Mouse (Mus musculus) limb, embryonic 11.5 days (tissue): ENCODE results near the gene Vmn1r125. TPM values are rescaled to one million over a fixed set of nuclear protein-coding genes. Genes with fewer than 3 reads are reported as not detected.
"Not testable (repeated sequence)": the region's sequence is repeated elsewhere in the genome, so short reads cannot be mapped to it uniquely, and the experiment has no call there.

Experiments used
- ATAC-seq: fragments of 200-750 bp; cut with Nextera tagmentation; 2 replicates; pipeline ENCODE4 v1.8.0; 2017; ENCODE audit warnings: low read depth; ENCODE audit not compliant: insufficient number of reproducible peaks, low FRiP score, low TSS enrichment
- DNase-seq: peaks from one replicate; pipeline ENCODE4 v3.0.0-alpha.2; 2015; ENCODE audit warnings: low spot score
- H3K27ac ChIP-seq: fragments of 300-500 bp; sonication (generic); replicated peaks from 2 replicates; pipeline ENCODE4 v1.5.1; 2014; ENCODE audit warnings: low read depth, mild to moderate bottlenecking, low read length
- H3K27me3 ChIP-seq: fragments of 300-500 bp; sonication (generic); 2 replicates; pipeline ENCODE4 v1.6.1; 2014; ENCODE audit warnings: mild to moderate bottlenecking, low read length, mixed read lengths; ENCODE audit not compliant: control insufficient read depth, insufficient read depth
- H3K36me3 ChIP-seq: fragments of 300-500 bp; sonication (generic); 2 replicates; pipeline ENCODE4 v1.6.1; 2014; ENCODE audit warnings: mild to moderate bottlenecking, low read length, moderate library complexity, mixed read lengths; ENCODE audit not compliant: control insufficient read depth, insufficient read depth
- H3K4me1 ChIP-seq: fragments of 300-500 bp; sonication (generic); 2 replicates; pipeline ENCODE4 v1.6.1; 2014; ENCODE audit warnings: low read length, mixed read lengths; ENCODE audit not compliant: control insufficient read depth, insufficient read depth
- H3K4me2 ChIP-seq: fragments of 300-500 bp; sonication (generic); 2 replicates; pipeline ENCODE4 v1.6.1; 2014; ENCODE audit warnings: low read depth, mild to moderate bottlenecking, moderate library complexity; ENCODE audit not compliant: severe bottlenecking
- H3K4me3 ChIP-seq: fragments of 300-500 bp; sonication (generic); 2 replicates; pipeline ENCODE4 v1.5.1; 2014; ENCODE audit warnings: low read depth, low read length
- H3K9ac ChIP-seq: fragments of 300-500 bp; sonication (generic); 2 replicates; pipeline ENCODE4 v1.6.1; 2014; ENCODE audit warnings: mild to moderate bottlenecking, low read length
- H3K9me3 ChIP-seq: fragments of 300-500 bp; sonication (generic); 2 replicates; pipeline ENCODE4 v1.6.1; 2016; ENCODE audit warnings: low read length; ENCODE audit not compliant: control insufficient read depth
- WGBS: fragments of 180-500 bp; shearing (Covaris S2); extraction: QIAGEN DNeasy Blood & Tissue Kit; methylation state at CpG from one replicate; pipeline ENCODE4 v1.1.7; 2014; 5-methylcytosine and 5-hydroxymethylcytosine counted together
- polyA plus RNA-seq: library from polyadenylated mRNA; unstranded; fragments of >200 nt; fragmentation: Nextera tagmentation; extraction: Ambion mirVana; gene quantifications from 2 replicates; pipeline ENCODE4 v1.2.1, GENCODE M21; 2014

Vmn1r125 gene
- not detected in 2 replicates for polyA plus RNA-seq

GRCm38 (mm10) chr7:21271879-21272278 lies at the start of gene Vmn1r125:
Gene Vmn1r125 (plus strand): TSS chr7:21272179.
- H3K4me2 ChIP-seq, ATAC-seq: not testable (repeated sequence)

GRCm38 (mm10) chr7:21260517-21260916 lies 11.5 kb upstream of the Vmn1r125 start, which contains the start of gene Vmn1r124:
Gene Vmn1r124 (minus strand): TSS chr7:21260617.
- H3K9ac ChIP-seq, DNase-seq: not testable (repeated sequence)

More at GRCm38 (mm10) chr7:21271879-21272278, at the start of gene Vmn1r125:
- not testable (repeated sequence) for H3K27me3 ChIP-seq, H3K4me1 ChIP-seq, H3K36me3 ChIP-seq, H3K9ac ChIP-seq, H3K27ac ChIP-seq, DNase-seq, H3K4me3 ChIP-seq, H3K9me3 ChIP-seq
- WGBS = 77% methylated on average over 3 of the region's 3 CpGs

GRCm38 (mm10) chr7:21301367-21301766 lies 29.4 kb downstream of the Vmn1r125 start, which contains the start of gene Vmn1r126:
Gene Vmn1r126 (minus strand): TSS chr7:21301467.
- not testable (repeated sequence) for DNase-seq, H3K4me3 ChIP-seq, H3K9me3 ChIP-seq, H3K9ac ChIP-seq, H3K27ac ChIP-seq, H3K4me1 ChIP-seq, H3K27me3 ChIP-seq, H3K4me2 ChIP-seq, H3K36me3 ChIP-seq, ATAC-seq
- no CpG with 5 or more reads among the region's 5 CpGs for WGBS

More at GRCm38 (mm10) chr7:21260517-21260916, 11.5 kb upstream of the Vmn1r125 start, which contains the start of gene Vmn1r124:
- H3K36me3 ChIP-seq, H3K9me3 ChIP-seq, H3K4me3 ChIP-seq, ATAC-seq, H3K27ac ChIP-seq, H3K4me1 ChIP-seq, H3K27me3 ChIP-seq, H3K4me2 ChIP-seq: not testable (repeated sequence)
- WGBS = 67% methylated on average over 4 of the region's 4 CpGs

GRCm38 (mm10) chr7:21319761-21320160 lies 47.8 kb downstream of the Vmn1r125 start, which contains the start of gene Vmn1r127:
Gene Vmn1r127 (minus strand): TSS chr7:21319861.
- not testable (repeated sequence) for H3K27ac ChIP-seq, DNase-seq, ATAC-seq, H3K36me3 ChIP-seq, H3K9ac ChIP-seq, H3K4me2 ChIP-seq, H3K4me3 ChIP-seq, H3K9me3 ChIP-seq, H3K4me1 ChIP-seq, H3K27me3 ChIP-seq
- no CpG with 5 or more reads among the region's 3 CpGs for WGBS

Other genes with a start within 250 kb of the Vmn1r125 start
- gene Vmn1r120, start 218.4 kb upstream of the Vmn1r125 start, polyA plus RNA-seq = not detected in 2 replicates
- not detected in 2 replicates for gene Vmn1r121, start 173.7 kb upstream of the Vmn1r125 start, polyA plus RNA-seq
- gene Vmn1r122, start 138.1 kb upstream of the Vmn1r125 start, polyA plus RNA-seq = not detected in 2 replicates
- not detected in 2 replicates for gene Vmn1r123, start 110.0 kb upstream of the Vmn1r125 start, polyA plus RNA-seq
- gene Gm5157, start 81.8 kb upstream of the Vmn1r125 start, polyA plus RNA-seq = not detected in 2 replicates
- gene Vmn1r124, start 11.6 kb upstream of the Vmn1r125 start, polyA plus RNA-seq = not detected in 2 replicates
- not detected in 2 replicates for gene Vmn1r126, start 29.3 kb downstream of the Vmn1r125 start, polyA plus RNA-seq
- gene Vmn1r127, start 47.7 kb downstream of the Vmn1r125 start, polyA plus RNA-seq = not detected in 2 replicates
- gene Vmn1r128, start 77.2 kb downstream of the Vmn1r125 start, polyA plus RNA-seq = not detected in 2 replicates
- gene Vmn1r129, start 89.1 kb downstream of the Vmn1r125 start, polyA plus RNA-seq = not detected in 2 replicates
- not detected in 2 replicates for gene Gm6882, start 160.6 kb downstream of the Vmn1r125 start, polyA plus RNA-seq
- gene Vmn1r130, start 239.6 kb downstream of the Vmn1r125 start, polyA plus RNA-seq = not detected in 2 replicates